Mouse (Mus musculus): ENCODE data around the gene Ttc16. TPM values are rescaled to one million over a fixed set of nuclear protein-coding genes. Genes with fewer than 3 reads are reported as not detected.

Ttc16 gene
- polyA plus RNA-seq, 1 experiment from 2014 or later = 0.64 TPM

DNA sequence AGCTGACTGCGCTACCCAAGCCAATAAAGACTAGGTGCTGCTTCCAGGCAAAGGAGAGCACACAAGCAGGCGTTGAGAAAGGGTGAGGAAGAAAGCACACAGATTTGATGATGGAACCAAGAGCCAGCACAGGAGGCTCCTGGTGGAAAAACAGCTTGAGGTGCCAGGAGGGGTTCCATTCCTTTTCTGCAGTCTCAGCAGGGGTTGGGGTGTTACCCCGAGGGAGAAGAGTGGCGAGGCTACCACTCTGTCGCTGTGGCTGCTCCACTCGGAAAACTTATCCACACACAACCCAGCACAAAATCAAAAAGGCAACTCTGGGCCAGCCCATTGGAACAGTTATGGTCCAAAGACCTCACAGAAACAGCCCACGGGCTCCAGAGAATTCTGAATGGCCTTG lies 42.2 kb upstream of the Ttc16 start:
- Histone ChIP-seq H3K27ac (ENCODE audit: low read length) (no peak overlapping the region; the same call in 1 of the 2 replicates), H3K9me3 (ENCODE audit: control insufficient read depth, low read depth, low read length) (no peaks in the 10 kb centered on the region), H3K9ac (replicated peaks; ENCODE audit: low read depth, low read length) (no peak overlapping the region), H3K4me1 (ENCODE audit: control insufficient read depth, insufficient read depth, low read length) (peaks cover 4% of the 10 kb centered on the region; the same call in 1 of the 2 replicates), H3K27me3 (ENCODE audit: control insufficient read depth, insufficient read depth, low read length) (no peaks in the 10 kb centered on the region), H3K4me2 (replicated peaks; ENCODE audit: low read depth, low read length) (no peak overlapping the region), H3K4me3 (ENCODE audit: low read depth, low read length) (no peak overlapping the region), H3K36me3 (ENCODE audit: control insufficient read depth, insufficient read depth, low read length) (no peaks in the 10 kb centered on the region)
- no peak for ATAC-seq (ENCODE audit: insufficient number of reproducible peaks, insufficient read depth, low FRiP score, low read depth)
- 76% methylated on average over 7 of the region's 7 CpGs for WGBS

- WGBS = 32% methylated on average over 17 of the region's 17 CpGs
- Histone ChIP-seq H3K4me1 (ENCODE audit: control insufficient read depth, insufficient read depth, low read length) (peaks cover 4% of the 10 kb centered on the region; the same call in 1 of the 2 replicates), H3K27ac (ENCODE audit: low read length) (no peak overlapping the region; the same call in 1 of the 2 replicates), H3K27me3 (ENCODE audit: control insufficient read depth, insufficient read depth, low read length) (no peaks in the 10 kb centered on the region), H3K4me2 (replicated peaks; ENCODE audit: low read depth, low read length) (no peak overlapping the region), H3K36me3 (ENCODE audit: control insufficient read depth, insufficient read depth, low read length) (no peaks in the 10 kb centered on the region), H3K9ac (replicated peaks; ENCODE audit: low read depth, low read length) (no peak overlapping the region), H3K9me3 (ENCODE audit: control insufficient read depth, low read depth, low read length) (no peaks in the 10 kb centered on the region), H3K4me3 (ENCODE audit: low read depth, low read length) (no peak overlapping the region)
- no peak for ATAC-seq (ENCODE audit: insufficient number of reproducible peaks, insufficient read depth, low FRiP score, low read depth)
Measured at GRCm38 (mm10) chr2:32816946-32817581, 41.6 kb upstream of the Ttc16 start.

DNA sequence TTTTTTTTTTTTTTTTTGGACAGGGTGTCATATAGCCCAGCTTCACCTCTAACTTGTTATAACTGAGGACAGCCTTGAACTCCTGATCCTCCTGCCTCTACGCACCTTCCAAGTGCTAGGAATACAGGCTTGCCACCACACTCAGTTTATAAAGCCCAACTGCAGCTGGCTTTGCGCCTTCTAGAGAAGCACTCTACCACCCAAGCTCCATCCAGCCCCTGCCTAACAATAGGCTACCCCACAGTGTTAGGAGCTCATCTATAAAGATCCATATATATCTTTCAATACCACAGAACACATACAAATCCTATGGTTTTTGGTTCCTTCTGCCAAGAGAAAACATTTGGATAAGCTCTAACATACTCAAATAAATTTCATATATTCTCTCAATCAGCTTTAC lies 41.1 kb upstream of the Ttc16 start:
- Histone ChIP-seq H3K9ac (replicated peaks; ENCODE audit: low read depth, low read length) (no peak overlapping the region), H3K4me1 (ENCODE audit: control insufficient read depth, insufficient read depth, low read length) (peaks cover 4% of the 10 kb centered on the region; the same call in 1 of the 2 replicates), H3K4me3 (ENCODE audit: low read depth, low read length) (no peak overlapping the region), H3K9me3 (ENCODE audit: control insufficient read depth, low read depth, low read length) (no peaks in the 10 kb centered on the region), H3K4me2 (replicated peaks; ENCODE audit: low read depth, low read length) (no peak overlapping the region), H3K27ac (ENCODE audit: low read length) (no peak overlapping the region), H3K27me3 (ENCODE audit: control insufficient read depth, insufficient read depth, low read length) (no peaks in the 10 kb centered on the region), H3K36me3 (ENCODE audit: control insufficient read depth, insufficient read depth, low read length) (peaks cover 4% of the 10 kb centered on the region; the same call in 1 of the 2 replicates)
- no peak for ATAC-seq (ENCODE audit: insufficient number of reproducible peaks, insufficient read depth, low FRiP score, low read depth)
- WGBS = 93% methylated on average over 2 of the region's 2 CpGs

- Histone ChIP-seq H3K4me1 (ENCODE audit: control insufficient read depth, insufficient read depth, low read length) (peaks cover 1% of the 10 kb centered on the region; the same call in 1 of the 2 replicates), H3K4me3 (ENCODE audit: low read depth, low read length) (no peak overlapping the region), H3K9ac (replicated peaks; ENCODE audit: low read depth, low read length) (no peak overlapping the region), H3K4me2 (replicated peaks; ENCODE audit: low read depth, low read length) (no peak overlapping the region), H3K27me3 (ENCODE audit: control insufficient read depth, insufficient read depth, low read length) (no peaks in the 10 kb centered on the region), H3K9me3 (ENCODE audit: control insufficient read depth, low read depth, low read length) (no peaks in the 10 kb centered on the region), H3K27ac (ENCODE audit: low read length) (no peak overlapping the region), H3K36me3 (ENCODE audit: control insufficient read depth, insufficient read depth, low read length) (peaks cover 13% of the 10 kb centered on the region)
- WGBS = 72% methylated on average over 8 of the region's 8 CpGs
- no peak for ATAC-seq (ENCODE audit: insufficient number of reproducible peaks, insufficient read depth, low FRiP score, low read depth)
Measured at GRCm38 (mm10) chr2:32811959-32812358, 36.5 kb upstream of the Ttc16 start.

DNA sequence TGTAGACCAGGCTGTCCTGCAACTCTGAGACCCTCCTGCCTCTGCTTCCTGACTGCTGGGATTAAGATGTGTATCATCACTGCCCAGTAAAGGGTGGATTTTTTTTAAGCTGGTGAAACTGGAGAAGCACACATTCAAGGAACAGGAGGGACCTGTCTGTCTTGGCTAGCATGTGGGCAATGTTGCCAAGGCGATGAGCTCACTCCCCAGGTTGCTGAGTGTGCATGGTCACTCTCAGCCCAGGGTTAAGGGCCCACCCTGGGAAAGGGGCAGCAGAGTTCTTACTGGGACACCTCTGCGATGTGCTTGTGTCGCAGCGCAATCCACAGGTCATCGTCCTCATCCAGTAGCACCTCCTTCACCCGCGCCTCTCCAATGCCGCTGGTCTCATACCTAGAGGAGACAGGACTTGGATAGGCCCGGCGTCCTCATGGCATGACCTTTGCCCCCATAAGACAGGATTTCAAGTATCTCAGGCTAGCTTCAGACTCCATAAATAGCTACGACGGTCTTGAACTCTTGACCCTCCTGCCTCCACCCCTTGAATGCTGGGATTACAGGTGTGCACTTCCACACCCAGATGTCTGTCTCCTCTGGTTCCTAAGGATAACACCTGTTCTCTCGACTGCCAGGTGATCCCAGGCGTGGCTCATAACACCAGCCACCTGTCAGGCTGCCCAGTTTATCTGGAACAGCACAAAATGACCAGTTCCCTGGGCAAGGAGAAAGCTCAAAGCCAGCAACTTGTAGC lies 33.6 kb upstream of the Ttc16 start:
- no peak overlapping the region for H3K4me3 ChIP-seq (ENCODE audit: low read depth, low read length)
- 87% methylated on average over 14 of the region's 14 CpGs for WGBS
- ATAC-seq (ENCODE audit: insufficient number of reproducible peaks, insufficient read depth, low FRiP score, low read depth) = no peak
- no peak overlapping the region for H3K27ac ChIP-seq (ENCODE audit: low read length)
- no peaks in the 10 kb centered on the region for H3K4me1 ChIP-seq (ENCODE audit: control insufficient read depth, insufficient read depth, low read length)
- H3K9ac ChIP-seq (replicated peaks; ENCODE audit: low read depth, low read length) = no peak overlapping the region
- no peaks in the 10 kb centered on the region for H3K9me3 ChIP-seq (ENCODE audit: control insufficient read depth, low read depth, low read length)
- H3K36me3 ChIP-seq (ENCODE audit: control insufficient read depth, insufficient read depth, low read length) = peaks cover 21% of the 10 kb centered on the region
- no peaks in the 10 kb centered on the region for H3K27me3 ChIP-seq (ENCODE audit: control insufficient read depth, insufficient read depth, low read length)
- H3K4me2 ChIP-seq (replicated peaks; ENCODE audit: low read depth, low read length) = no peak overlapping the region

DNA sequence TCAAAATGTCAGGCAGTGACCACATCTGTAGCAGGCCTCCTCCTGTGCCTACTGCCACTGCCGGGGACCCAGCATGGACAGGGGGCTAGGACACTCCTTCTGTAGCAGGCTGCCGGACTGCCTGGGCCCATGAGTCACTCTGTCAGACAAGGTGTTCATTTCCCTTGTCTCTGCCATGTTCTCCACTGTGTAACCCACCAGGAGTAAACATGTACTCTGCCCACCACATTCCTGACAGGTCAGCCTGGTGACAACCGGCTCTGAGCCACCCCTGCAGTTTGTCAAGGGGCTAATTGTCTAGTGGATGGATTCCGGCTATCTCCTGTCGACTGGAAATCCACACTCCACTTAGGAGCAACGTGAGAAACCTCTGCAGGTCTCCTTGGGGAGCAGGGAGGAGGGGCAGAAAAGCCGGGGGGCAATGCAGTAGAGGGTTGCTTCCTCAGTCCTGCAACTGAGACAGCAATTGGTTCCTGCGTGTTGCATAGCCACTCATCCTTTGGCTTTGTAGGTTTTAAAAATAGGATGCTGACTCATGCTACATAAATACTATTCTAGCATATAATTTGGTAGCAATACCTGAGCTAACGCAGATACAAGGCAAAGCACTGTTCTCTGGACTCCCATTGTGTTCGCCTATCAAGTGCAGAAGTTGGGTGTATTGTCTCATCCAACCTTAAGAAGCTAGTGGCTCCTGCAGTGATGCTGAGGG lies 23.0 kb upstream of the Ttc16 start:
- peaks cover 13% of the 10 kb centered on the region for H3K36me3 ChIP-seq (ENCODE audit: control insufficient read depth, insufficient read depth, low read length)
- no peaks in the 10 kb centered on the region for H3K27me3 ChIP-seq (ENCODE audit: control insufficient read depth, insufficient read depth, low read length)
- H3K9me3 ChIP-seq (ENCODE audit: control insufficient read depth, low read depth, low read length) = no peaks in the 10 kb centered on the region
- no peaks in the 10 kb centered on the region for H3K4me1 ChIP-seq (ENCODE audit: control insufficient read depth, insufficient read depth, low read length)
- WGBS = 52% methylated on average over 10 of the region's 10 CpGs
- no peak overlapping the region for H3K27ac ChIP-seq (ENCODE audit: low read length)
- no peak overlapping the region for H3K4me2 ChIP-seq (replicated peaks; ENCODE audit: low read depth, low read length)
- H3K4me3 ChIP-seq (ENCODE audit: low read depth, low read length) = no peak overlapping the region
- no peak overlapping the region for H3K9ac ChIP-seq (replicated peaks; ENCODE audit: low read depth, low read length)
- no peak for ATAC-seq (ENCODE audit: insufficient number of reproducible peaks, insufficient read depth, low FRiP score, low read depth)

DNA sequence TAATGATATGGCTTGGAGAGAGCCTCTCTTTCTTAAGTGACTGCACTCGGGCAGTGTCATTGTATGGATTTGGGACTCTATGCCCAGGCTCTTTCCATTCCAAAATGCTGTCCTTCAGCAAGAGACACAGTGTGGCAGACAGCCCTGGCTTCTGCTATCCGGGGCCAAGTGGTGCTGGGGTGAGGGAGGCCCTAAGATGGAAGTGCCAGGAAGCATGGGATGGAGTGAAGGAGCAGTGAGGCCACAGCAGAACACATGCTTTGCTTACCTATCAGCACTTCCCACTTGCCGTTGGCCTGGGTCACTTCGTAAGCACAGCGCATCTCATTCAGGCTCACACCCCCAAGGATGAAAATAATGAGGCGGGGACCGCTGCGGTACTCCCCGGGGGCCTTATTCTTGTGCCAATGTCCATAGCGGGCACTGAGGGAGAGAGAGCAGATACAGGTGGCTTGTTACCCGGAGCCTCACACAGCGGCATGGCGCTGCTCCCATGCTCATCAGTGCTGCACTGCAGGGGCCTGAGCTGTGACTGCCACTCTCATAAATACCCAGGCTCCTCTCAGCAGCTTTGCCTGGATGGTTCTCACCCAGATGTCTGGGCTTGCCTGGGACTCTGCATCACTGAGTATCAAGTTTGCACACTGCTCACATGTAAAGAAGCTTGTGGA lies 20.4 kb upstream of the Ttc16 start:
- no peak overlapping the region for H3K9ac ChIP-seq (replicated peaks; ENCODE audit: low read depth, low read length)
- no peaks in the 10 kb centered on the region for H3K4me1 ChIP-seq (ENCODE audit: control insufficient read depth, insufficient read depth, low read length)
- no peak overlapping the region for H3K4me2 ChIP-seq (replicated peaks; ENCODE audit: low read depth, low read length)
- H3K9me3 ChIP-seq (ENCODE audit: control insufficient read depth, low read depth, low read length) = no peaks in the 10 kb centered on the region
- no peak overlapping the region for H3K27ac ChIP-seq (ENCODE audit: low read length)
- H3K36me3 ChIP-seq (ENCODE audit: control insufficient read depth, insufficient read depth, low read length) = peaks cover 13% of the 10 kb centered on the region
- no peak overlapping the region for H3K4me3 ChIP-seq (ENCODE audit: low read depth, low read length)
- H3K27me3 ChIP-seq (ENCODE audit: control insufficient read depth, insufficient read depth, low read length) = no peaks in the 10 kb centered on the region
- WGBS = 88% methylated on average over 13 of the region's 13 CpGs
- no peak for ATAC-seq (ENCODE audit: insufficient number of reproducible peaks, insufficient read depth, low FRiP score, low read depth)

DNA sequence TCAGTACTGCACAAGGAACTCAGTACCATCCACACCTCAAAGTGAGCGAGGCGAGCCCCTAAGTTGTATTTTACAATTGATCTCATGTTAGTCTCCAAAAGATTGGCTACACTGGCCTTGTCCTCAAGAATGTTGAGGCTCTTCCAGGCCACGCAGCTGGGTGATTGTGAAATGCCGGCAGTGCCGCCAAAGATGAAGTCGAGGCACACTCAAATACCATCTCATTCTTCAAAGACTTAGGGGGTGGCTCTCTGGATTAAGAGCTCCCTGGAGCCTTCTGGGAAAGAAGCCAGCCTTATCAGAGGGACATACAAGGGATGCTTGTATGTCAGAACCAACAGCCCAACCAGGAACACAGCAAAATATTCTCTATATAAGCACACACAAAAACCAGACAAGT lies 15.9 kb upstream of the Ttc16 start:
- ATAC-seq (ENCODE audit: insufficient number of reproducible peaks, insufficient read depth, low FRiP score, low read depth) = no peak
- no peaks in the 10 kb centered on the region for H3K4me1 ChIP-seq (ENCODE audit: control insufficient read depth, insufficient read depth, low read length)
- H3K36me3 ChIP-seq (ENCODE audit: control insufficient read depth, insufficient read depth, low read length) = no peaks in the 10 kb centered on the region; the same call in none of the 2 replicates
- H3K9ac ChIP-seq (replicated peaks; ENCODE audit: low read depth, low read length) = no peak overlapping the region
- WGBS = 85% methylated on average over 6 of the region's 6 CpGs
- no peak overlapping the region for H3K4me2 ChIP-seq (replicated peaks; ENCODE audit: low read depth, low read length)
- H3K27ac ChIP-seq (ENCODE audit: low read length) = no peak overlapping the region
- no peaks in the 10 kb centered on the region for H3K27me3 ChIP-seq (ENCODE audit: control insufficient read depth, insufficient read depth, low read length)
- H3K9me3 ChIP-seq (ENCODE audit: control insufficient read depth, low read depth, low read length) = no peaks in the 10 kb centered on the region
- no peak overlapping the region for H3K4me3 ChIP-seq (ENCODE audit: low read depth, low read length)

Measured in stomach, embryonic 14.5 days (tissue).